Mouse (Mus musculus) c-Kit-positive CD71-positive TER-119-positive erythroid progenitor cells, embryonic 14.5 days (primary cell): ENCODE data around the gene Hsf5.

Source experiments
- DNase-seq: peaks from one replicate; pipeline ENCODE4 v3.0.0-alpha.2; 2013; ENCODE audit warnings: low spot score

The Hsf5 gene

DNA sequence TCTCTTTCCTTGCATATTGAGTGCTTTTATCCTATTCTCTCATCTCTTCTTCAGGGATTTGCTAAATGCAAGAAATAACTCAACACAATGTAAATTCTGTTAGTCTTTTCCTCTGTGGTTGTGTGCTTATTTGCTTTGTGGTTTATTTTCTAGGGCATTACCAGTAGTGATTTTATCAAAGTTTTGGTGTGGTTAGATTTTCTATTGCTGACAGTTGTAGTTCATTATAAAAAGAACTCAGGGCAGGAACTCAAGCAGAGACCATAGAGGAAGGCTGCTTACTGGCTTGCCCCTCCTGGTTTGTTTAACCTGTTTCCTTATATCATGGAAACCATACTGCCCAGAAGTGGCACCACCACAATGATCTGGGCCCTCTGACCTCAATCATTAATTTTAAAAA is 25.9 kb downstream of the Hsf5 start:
- no peak for DNase-seq

- DNase-seq: no peak
Measured at GRCm38 (mm10) chr11:87654693-87655092, 37.7 kb downstream of the Hsf5 start.

GRCm38 (mm10) chr11:87659216-87659615 is 42.3 kb downstream of the Hsf5 start:
- DNase-seq: no peak

- peak; percentile 87 for DNase-seq
Measured at GRCm38 (mm10) chr11:87662407-87662806, 45.4 kb downstream of the Hsf5 start, which contains the start of gene Rnf43. TSS of gene Rnf43 (plus strand) at chr11:87662722.

DNA sequence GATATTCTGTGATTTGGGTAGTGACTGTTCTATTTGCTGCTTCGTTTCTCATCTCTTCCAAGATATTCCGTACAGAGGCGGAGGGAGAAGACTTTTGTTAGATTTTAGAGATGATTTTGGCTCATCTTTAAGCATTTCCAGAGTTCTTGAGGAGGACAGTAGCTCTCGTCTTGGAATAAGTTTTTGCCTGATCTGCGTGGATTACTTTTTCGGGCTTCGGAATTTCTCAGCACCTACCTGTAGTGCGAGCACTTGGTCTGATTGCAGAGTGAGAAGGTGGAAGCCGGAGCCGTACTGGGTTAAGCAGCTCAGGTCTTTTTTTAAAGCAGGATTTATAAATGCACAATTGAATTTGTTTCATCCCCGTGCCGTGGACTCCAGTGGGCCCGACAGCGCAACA is 45.9 kb downstream of the Hsf5 start:
- DNase-seq: no peak

DNA sequence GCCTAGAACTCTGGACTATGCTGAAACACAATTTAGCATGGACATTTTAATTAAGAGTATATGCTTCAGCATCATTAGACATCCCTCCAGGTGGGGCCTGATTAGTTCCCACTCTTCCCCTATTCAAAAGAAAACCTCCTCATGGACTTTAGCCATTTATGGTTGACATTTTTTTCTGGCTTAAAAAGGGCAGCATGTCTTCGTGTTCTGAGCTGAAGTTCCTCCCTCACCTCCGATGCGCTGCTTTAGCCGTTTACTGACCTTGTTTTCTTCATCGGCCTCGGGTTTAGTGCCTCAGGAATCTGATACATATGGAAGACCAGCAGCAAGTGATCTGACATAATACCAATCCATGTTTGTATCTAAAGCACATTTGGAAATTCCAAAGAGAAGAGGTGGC is 47.0 kb downstream of the Hsf5 start:
- no peak for DNase-seq

GRCm38 (mm10) chr11:87664521-87664920 is 47.6 kb downstream of the Hsf5 start:
- no peak for DNase-seq

DNA sequence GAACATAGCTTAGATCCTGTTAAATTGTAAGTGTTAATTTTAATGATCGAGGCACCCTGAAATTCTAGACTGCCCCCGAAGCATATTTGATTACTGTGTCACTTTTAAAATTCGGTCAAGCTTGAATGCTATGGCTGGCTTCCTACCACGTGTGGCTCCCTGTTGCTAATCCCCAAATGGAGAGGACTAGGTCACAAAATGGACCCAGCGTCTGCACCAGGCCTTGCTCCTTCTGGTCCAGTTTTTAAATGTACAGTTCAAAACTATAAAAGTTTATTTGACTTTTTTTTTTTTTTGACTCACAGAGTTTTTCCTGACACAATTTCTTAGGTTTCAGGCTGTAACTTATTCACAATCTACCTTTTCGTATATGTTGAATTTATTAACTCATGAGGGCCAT is 48.3 kb downstream of the Hsf5 start:
- DNase-seq: no peak

- no peak for DNase-seq
Measured at GRCm38 (mm10) chr11:87665658-87666057, 48.7 kb downstream of the Hsf5 start.

DNA sequence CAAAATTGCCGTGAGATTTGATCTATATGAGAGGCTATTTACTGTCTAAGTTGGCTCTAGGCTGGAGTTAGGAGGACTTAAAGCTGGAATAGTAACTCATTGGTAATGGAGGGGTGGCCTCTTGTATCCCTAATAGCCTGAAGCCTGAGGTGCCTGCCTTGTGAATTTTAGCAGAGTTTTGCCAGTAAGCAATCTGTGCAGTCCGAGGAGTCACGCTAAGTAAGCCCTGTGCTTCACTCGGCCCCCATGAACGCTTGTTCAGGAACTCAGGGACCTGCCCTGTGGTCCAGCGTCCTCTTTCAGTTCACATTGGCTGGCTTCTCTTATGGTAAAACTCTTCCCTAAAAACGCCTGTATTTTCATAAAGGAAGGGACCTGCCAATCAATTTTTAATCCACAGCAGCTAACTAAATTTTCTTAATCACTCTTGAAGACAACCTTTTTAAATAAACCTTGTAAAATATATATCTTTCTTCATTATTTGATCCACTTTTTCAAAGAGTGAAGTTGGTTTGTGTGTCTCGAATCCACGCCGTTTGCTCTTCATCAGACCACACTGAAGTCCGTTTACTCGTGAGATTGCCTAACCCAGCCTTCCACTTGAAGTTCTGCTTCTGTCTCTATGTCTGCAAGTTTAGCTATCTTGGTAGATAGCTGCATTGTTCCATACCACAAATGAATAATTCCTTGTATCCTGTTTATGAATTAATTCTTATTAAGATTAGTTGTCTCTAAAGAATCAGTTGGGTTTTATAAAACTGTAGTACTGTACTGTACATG is 49.5 kb downstream of the Hsf5 start:
- DNase-seq: no peak

DNA sequence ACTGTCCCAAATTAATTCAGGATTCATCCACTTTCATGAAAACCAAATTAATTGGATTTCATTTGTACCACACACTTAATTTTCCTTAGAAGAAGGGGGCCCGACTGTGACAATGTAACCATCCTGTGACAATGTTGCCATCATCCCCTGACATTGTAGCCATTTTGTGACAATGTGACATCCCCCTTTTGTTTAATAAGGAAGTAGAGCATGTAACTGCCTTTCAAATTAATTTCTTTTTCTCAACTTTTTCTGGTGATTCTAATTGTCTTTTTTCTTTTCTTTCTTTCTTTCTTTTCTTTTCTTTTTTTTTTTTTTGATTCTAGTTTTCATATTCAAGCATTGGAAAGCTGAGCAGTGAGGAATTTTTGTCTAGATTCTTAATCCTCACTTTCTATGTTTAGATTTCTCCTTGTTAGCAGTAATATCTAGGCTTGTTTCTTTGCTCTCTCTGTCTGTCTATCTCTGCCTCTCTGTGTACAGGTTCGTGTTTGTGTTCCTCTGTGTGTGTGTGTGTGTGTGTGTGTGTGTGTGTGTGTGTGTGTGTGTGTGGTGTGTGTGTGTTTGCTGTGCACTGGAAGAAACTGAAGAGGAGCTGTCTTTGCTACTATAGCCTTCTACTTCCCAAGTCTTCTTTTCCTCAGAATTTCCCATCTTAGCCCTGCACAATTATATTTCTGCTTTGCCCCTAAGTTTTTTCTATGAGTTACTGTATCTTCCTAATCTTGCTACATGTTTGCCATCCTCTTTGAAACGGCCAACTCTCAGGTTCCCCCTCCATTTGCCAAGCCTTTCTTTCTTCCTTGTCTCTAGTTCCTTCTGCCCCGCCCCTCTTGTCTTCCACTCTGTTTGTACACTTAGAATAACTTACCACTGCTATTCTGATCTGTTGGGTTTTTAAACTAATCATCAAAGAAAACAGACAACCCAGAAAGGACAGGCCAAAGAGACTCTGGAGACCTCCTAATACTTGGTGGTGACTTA is 50.4 kb downstream of the Hsf5 start:
- DNase-seq: no peak

GRCm38 (mm10) chr11:87673282-87673681 is 56.3 kb downstream of the Hsf5 start:
- no peak for DNase-seq

- DNase-seq: no peak
Measured at GRCm38 (mm10) chr11:87675606-87676005, 58.6 kb downstream of the Hsf5 start.

DNA sequence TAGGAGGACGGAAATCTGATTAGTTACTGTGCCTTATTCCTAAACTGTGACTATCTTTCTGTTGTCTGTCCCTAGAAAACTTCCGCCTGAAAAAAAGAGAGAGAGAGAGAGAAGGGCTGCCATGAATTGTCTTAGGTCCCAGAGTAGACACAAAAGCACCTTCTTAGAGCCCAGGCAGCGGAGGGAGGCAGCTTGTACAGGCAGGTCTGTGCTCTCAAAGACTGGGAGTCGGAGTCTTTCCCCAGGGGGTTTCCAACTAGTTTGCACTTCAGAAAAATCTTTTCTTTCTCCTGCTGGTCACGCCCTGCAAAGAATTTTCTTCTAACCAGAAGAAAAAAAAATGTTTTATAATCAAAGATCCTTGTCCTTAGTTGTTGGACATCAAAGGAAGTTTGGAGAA is 60.8 kb downstream of the Hsf5 start:
- DNase-seq: no peak

GRCm38 (mm10) chr11:87678545-87678944 is 61.6 kb downstream of the Hsf5 start:
- no peak for DNase-seq

- DNase-seq: no peak
Measured at GRCm38 (mm10) chr11:87678976-87679375, 62.0 kb downstream of the Hsf5 start.

GRCm38 (mm10) chr11:87680786-87681185 is 63.8 kb downstream of the Hsf5 start:
- no peak for DNase-seq

- DNase-seq: no peak
Measured at GRCm38 (mm10) chr11:87682096-87682495, 65.1 kb downstream of the Hsf5 start.

DNA sequence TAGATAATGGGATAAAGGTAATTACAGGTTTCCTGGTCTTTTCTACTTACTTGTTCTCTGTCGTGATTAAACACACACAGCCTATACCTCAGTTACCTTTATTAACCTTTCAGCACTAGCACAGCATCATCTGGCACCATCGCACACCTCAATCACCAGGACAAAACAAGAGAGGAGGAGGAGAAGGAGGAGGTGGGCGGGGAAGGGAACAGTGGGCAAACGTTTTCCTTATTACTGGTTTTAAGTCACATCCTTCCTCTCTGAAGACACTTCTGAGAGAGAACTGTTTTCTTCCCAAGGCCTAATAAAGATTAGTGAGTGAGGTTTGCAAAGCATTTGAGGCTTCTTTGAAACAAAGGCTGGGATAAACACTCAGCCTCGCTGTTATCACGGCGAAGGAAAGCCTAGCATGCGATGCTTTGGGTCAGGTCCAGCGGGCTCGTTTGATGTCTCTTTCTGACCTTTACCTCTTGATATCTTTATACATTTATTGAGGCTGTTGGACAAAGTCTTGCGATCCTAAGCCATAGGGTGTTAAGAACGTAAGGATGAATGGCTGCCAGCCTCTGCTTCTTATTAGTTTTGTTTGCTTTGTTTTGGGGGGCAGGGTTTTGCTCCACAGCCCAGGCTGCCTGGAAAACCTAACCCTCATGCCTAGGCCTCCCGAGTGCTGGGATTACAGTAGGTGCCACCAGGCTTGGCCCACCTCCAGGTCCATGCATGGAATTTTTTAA is 66.0 kb downstream of the Hsf5 start:
- DNase-seq: no peak

DNA sequence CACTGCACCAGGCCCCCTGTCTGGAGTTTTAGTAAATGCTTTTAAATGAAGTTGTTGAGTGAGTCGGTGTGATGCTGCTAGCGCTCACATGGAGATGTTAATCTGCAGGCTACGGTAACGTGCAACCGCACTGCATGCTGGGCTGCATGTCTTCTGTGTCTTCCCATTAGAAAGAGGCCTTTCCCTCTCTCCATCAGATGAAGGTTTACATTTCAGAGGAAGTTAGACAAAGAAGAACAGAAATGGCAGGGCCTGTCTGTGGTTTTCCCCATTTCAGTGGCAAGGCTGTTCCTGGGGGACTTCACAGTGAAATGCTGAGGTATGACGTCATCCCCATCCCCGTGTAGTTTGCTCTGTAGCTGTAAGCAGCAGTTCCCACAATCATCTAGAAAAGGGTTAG is 69.4 kb downstream of the Hsf5 start:
- DNase-seq: no peak

GRCm38 (mm10) chr11:87687246-87688225 is 70.6 kb downstream of the Hsf5 start:
- no peak for DNase-seq
